Mouse (Mus musculus) macrophage (primary cell): ENCODE data around the gene Hspb7. TPM values are rescaled to one million over a fixed set of nuclear protein-coding genes. Genes with fewer than 3 reads are reported as not detected.

Experiments
- H3K27ac ChIP-seq: fragments of 350-480 bp; formaldehyde crosslinking; 2 replicates; pipeline ENCODE4 v1.9.0; 2021
- H3K36me3 ChIP-seq: fragments of 350-480 bp; formaldehyde crosslinking; 2 replicates; pipeline ENCODE4 v1.9.0; 2021; ENCODE audit errors: inconsistent target
- H3K4me3 ChIP-seq: fragments of 350-480 bp; formaldehyde crosslinking; 2 replicates; pipeline ENCODE4 v1.9.0; 2021; ENCODE audit errors: inconsistent target
- H3K79me2 ChIP-seq: fragments of 350-480 bp; formaldehyde crosslinking; 2 replicates; pipeline ENCODE4 v1.9.0; 2021; ENCODE audit errors: inconsistent target
- WGBS: methylation state at CpG from one replicate; pipeline ENCODE4 v1.1.7; 2026; ENCODE audit warnings: inconsistent platforms; ENCODE audit not compliant: missing documents; 5-methylcytosine and 5-hydroxymethylcytosine counted together
- polyA plus RNA-seq: library from polyadenylated mRNA; stranded (reverse); fragments of 250-400 nt; gene quantifications from 3 replicates; pipeline ENCODE4 v1.2.4, GENCODE M21; 2018; ENCODE audit warnings: inconsistent platforms

Hspb7 gene
- polyA plus RNA-seq, 1 experiment from 2014 or later, result not detected

GRCm38 (mm10) chr4:141446211-141446610 is 25.6 kb downstream of the Hspb7 start:
- H3K4me3 ChIP-seq, result no peak overlapping the region
- WGBS, result 86% methylated on average over 5 of the region's 7 CpGs
- H3K36me3 ChIP-seq, result peaks cover 30% of the 10 kb centered on the region; the same call in 1 of the 2 replicates
- no peak overlapping the region for H3K27ac ChIP-seq
- peaks cover 62% of the 10 kb centered on the region for H3K79me2 ChIP-seq

GRCm38 (mm10) chr4:141451251-141451650 is 30.7 kb downstream of the Hspb7 start:
- Histone ChIP-seq H3K27ac (peak overlapping the region; percentile 31; the same call in 1 of the 2 replicates), H3K4me3 (no peak overlapping the region), H3K79me2 (peaks cover 94% of the 10 kb centered on the region), H3K36me3 (peaks cover 30% of the 10 kb centered on the region; the same call in 1 of the 2 replicates)
- 79% methylated on average over 2 of the region's 2 CpGs for WGBS

GRCm38 (mm10) chr4:141451916-141452450 is 31.4 kb downstream of the Hspb7 start:
- peaks cover 29% of the 10 kb centered on the region; the same call in 1 of the 2 replicates for H3K36me3 ChIP-seq
- H3K27ac ChIP-seq, result peak overlapping the region; percentile 31
- no peak overlapping the region for H3K4me3 ChIP-seq
- 94% methylated on average over 9 of the region's 9 CpGs for WGBS
- H3K79me2 ChIP-seq, result peaks cover 94% of the 10 kb centered on the region

GRCm38 (mm10) chr4:141454581-141455350 is 34.2 kb downstream of the Hspb7 start:
- Histone ChIP-seq H3K4me3 (no peak overlapping the region), H3K36me3 (peaks cover under 1% of the 10 kb centered on the region; the same call in 1 of the 2 replicates), H3K27ac (peak overlapping the region; percentile 86)

GRCm38 (mm10) chr4:141455526-141455925 is 34.9 kb downstream of the Hspb7 start:
- Histone ChIP-seq H3K79me2 (peaks cover 95% of the 10 kb centered on the region), H3K4me3 (no peak overlapping the region), H3K27ac (peak overlapping the region; percentile 86), H3K36me3 (no peaks in the 10 kb centered on the region; the same call in 1 of the 2 replicates)
- WGBS, result 93% methylated on average over 4 of the region's 4 CpGs

More at GRCm38 (mm10) chr4:141454581-141455350, 34.2 kb downstream of the Hspb7 start:
- peaks cover 94% of the 10 kb centered on the region for H3K79me2 ChIP-seq
- 28% methylated on average over 14 of the region's 14 CpGs for WGBS

- Histone ChIP-seq H3K79me2 (peaks cover 95% of the 10 kb centered on the region), H3K27ac (no peak overlapping the region), H3K36me3 (no peaks in the 10 kb centered on the region; the same call in 1 of the 2 replicates), H3K4me3 (no peak overlapping the region)
- WGBS, result 96% methylated on average over 13 of the region's 14 CpGs
Observed at GRCm38 (mm10) chr4:141456193-141456938, 35.8 kb downstream of the Hspb7 start.

- H3K4me3 ChIP-seq, result no peak overlapping the region
Observed at GRCm38 (mm10) chr4:141458236-141458635, 37.7 kb downstream of the Hspb7 start.

GRCm38 (mm10) chr4:141458888-141459287 is 38.3 kb downstream of the Hspb7 start:
- Histone ChIP-seq H3K27ac (no peak overlapping the region), H3K36me3 (peaks cover 25% of the 10 kb centered on the region), H3K79me2 (peaks cover 77% of the 10 kb centered on the region), H3K4me3 (no peak overlapping the region)
- WGBS, result 91% methylated on average over 3 of the region's 3 CpGs

More at GRCm38 (mm10) chr4:141458236-141458635, 37.7 kb downstream of the Hspb7 start:
- peaks cover 18% of the 10 kb centered on the region for H3K36me3 ChIP-seq
- H3K79me2 ChIP-seq, result peaks cover 83% of the 10 kb centered on the region
- no peak overlapping the region for H3K27ac ChIP-seq
- 88% methylated on average over 7 of the region's 7 CpGs for WGBS

- WGBS, result 96% methylated on average over 9 of the region's 9 CpGs
- Histone ChIP-seq H3K79me2 (peaks cover 72% of the 10 kb centered on the region), H3K4me3 (no peak overlapping the region), H3K36me3 (peaks cover 34% of the 10 kb centered on the region), H3K27ac (no peak overlapping the region)
Observed at GRCm38 (mm10) chr4:141459766-141460165, 39.2 kb downstream of the Hspb7 start.

- H3K79me2 ChIP-seq, result peaks cover 65% of the 10 kb centered on the region
- no peak overlapping the region for H3K4me3 ChIP-seq
- peaks cover 41% of the 10 kb centered on the region for H3K36me3 ChIP-seq
- WGBS, result 66% methylated on average over 4 of the region's 4 CpGs
- H3K27ac ChIP-seq, result no peak overlapping the region
Observed at GRCm38 (mm10) chr4:141460481-141460880, 39.9 kb downstream of the Hspb7 start.

GRCm38 (mm10) chr4:141461088-141461487 is 40.5 kb downstream of the Hspb7 start:
- no peak overlapping the region for H3K4me3 ChIP-seq
- H3K27ac ChIP-seq, result no peak overlapping the region
- WGBS, result 94% methylated on average over 12 of the region's 12 CpGs

GRCm38 (mm10) chr4:141461576-141461975 is 41.0 kb downstream of the Hspb7 start:
- H3K36me3 ChIP-seq, result peaks cover 52% of the 10 kb centered on the region

More at GRCm38 (mm10) chr4:141461088-141461487, 40.5 kb downstream of the Hspb7 start:
- Histone ChIP-seq H3K79me2 (peaks cover 59% of the 10 kb centered on the region), H3K36me3 (peaks cover 47% of the 10 kb centered on the region)

GRCm38 (mm10) chr4:141463472-141463871 is 42.9 kb downstream of the Hspb7 start:
- no peak overlapping the region for H3K4me3 ChIP-seq
- peaks cover 68% of the 10 kb centered on the region for H3K36me3 ChIP-seq
- WGBS, result 91% methylated on average over 9 of the region's 14 CpGs
- H3K79me2 ChIP-seq, result peaks cover 35% of the 10 kb centered on the region
- H3K27ac ChIP-seq, result no peak overlapping the region

More at GRCm38 (mm10) chr4:141461576-141461975, 41.0 kb downstream of the Hspb7 start:
- Histone ChIP-seq H3K79me2 (peaks cover 54% of the 10 kb centered on the region), H3K27ac (no peak overlapping the region), H3K4me3 (no peak overlapping the region)
- WGBS, result 93% methylated on average over 12 of the region's 12 CpGs

- no peak overlapping the region for H3K27ac ChIP-seq
- peaks cover 81% of the 10 kb centered on the region for H3K36me3 ChIP-seq
- 94% methylated on average over 16 of the region's 16 CpGs for WGBS
- peaks cover 22% of the 10 kb centered on the region for H3K79me2 ChIP-seq
- no peak overlapping the region for H3K4me3 ChIP-seq
Observed at GRCm38 (mm10) chr4:141464722-141465121, 44.1 kb downstream of the Hspb7 start.
